Mouse (Mus musculus): ENCODE data around the gene Spsb3.
A peak's percentile ranks its signal among the peaks of the same experiment; 100 is the strongest.

GRCm38 (mm10) chr17:24891321-24891720 is 4.9 kb downstream of the Spsb3 start:
- TF ChIP-seq BHLHE40 (IDR thresholded peaks at IDR 0.05; ENCODE audit: borderline replicate concordance, low read depth, low read length) (no peak), GABPA (IDR thresholded peaks at IDR 0.05; ENCODE audit: low read depth, low read length) (no peak), POLR2A (IDR thresholded peaks at IDR 0.05; ENCODE audit: control insufficient read depth in 1 of 2, insufficient read depth in 1 of 2, low read depth in 1 of 2, low read length in 2 of 2, poor library complexity in 1 of 2) (0 out of 4 replicates have a peak, but pooled peaks of 1 of the 2 experiments have one; percentile 5), MAX (IDR thresholded peaks at IDR 0.05; ENCODE audit: low read length) (no peak), SIN3A (IDR thresholded peaks at IDR 0.05; ENCODE audit: low read length) (no peak), EP300 (IDR thresholded peaks at IDR 0.05; ENCODE audit: low read depth in 1 of 2, low read length in 2 of 2) (no peak), CTCF (IDR thresholded peaks at IDR 0.05 in 2 of 3, conservative IDR thresholded peaks at IDR 0.05 in 1 of 3; ENCODE audit: control insufficient read depth in 1 of 3, insufficient read depth in 1 of 3, low read depth in 2 of 3, low read length in 3 of 3, poor library complexity in 1 of 3, severe bottlenecking in 1 of 3) (no peak), ELF1 (IDR thresholded peaks at IDR 0.05; ENCODE audit: low read depth, low read length) (no peak), MXI1 (IDR thresholded peaks at IDR 0.05; ENCODE audit: low read depth, low read length) (no peak), CHD2 (IDR thresholded peaks at IDR 0.05; ENCODE audit: low read length) (no peak), ZC3H11A (IDR thresholded peaks at IDR 0.05; ENCODE audit: low read depth, low read length) (no peak)
